Mouse (Mus musculus): ENCODE results near the gene Fez2. TPM values are rescaled to one million over a fixed set of nuclear protein-coding genes. Genes with fewer than 3 reads are reported as not detected.

Fez2 gene
- polyA plus RNA-seq, 1 experiment, result 18.0 TPM

DNA sequence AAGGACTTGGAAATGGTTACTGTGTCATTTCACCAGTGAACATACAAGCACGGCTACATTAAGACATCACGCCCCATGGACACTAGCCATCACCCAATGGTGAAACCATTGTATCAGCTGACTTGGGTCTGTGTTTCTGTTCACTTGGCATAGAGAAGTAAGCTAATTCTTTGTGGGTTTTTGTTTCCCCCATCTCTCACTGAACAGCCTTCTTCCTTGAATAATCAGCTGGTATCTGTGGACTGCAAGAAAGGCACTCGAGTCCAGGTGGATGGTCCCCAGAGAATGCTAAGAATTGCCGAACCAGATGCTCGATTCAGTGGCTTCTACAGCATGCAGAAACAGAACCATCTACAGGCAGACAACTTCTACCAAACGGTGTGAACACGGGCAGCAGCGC lies 44.1 kb downstream of the Fez2 start:
- Histone ChIP-seq H3K9me3 (replicated peaks; ENCODE audit: control insufficient read depth, insufficient read depth, low read length, poor library complexity, severe bottlenecking) (no peaks in the 10 kb centered on the region), H3K36me3 (ENCODE audit: control insufficient read depth, insufficient read depth, low read length, poor library complexity, severe bottlenecking) (no peaks in the 10 kb centered on the region), H3K27ac (ENCODE audit: insufficient read depth, low read length) (no peak overlapping the region), H3K9ac (ENCODE audit: low read depth, poor library complexity, severe bottlenecking) (no peak overlapping the region), H3K4me3 (ENCODE audit: low read depth, low read length) (no peak overlapping the region), H3K27me3 (ENCODE audit: control insufficient read depth, insufficient read depth, low read length, poor library complexity, severe bottlenecking) (no peaks in the 10 kb centered on the region), H3K4me1 (ENCODE audit: control insufficient read depth, insufficient read depth, low read length) (no peaks in the 10 kb centered on the region)
- TF ChIP-seq POLR2A (IDR thresholded peaks at IDR 0.05; ENCODE audit: insufficient read depth, low read length), result no peak
- no peak for TF ChIP-seq EP300 (IDR thresholded peaks at IDR 0.05; ENCODE audit: insufficient read depth, low read depth, low read length)
- TF ChIP-seq CTCF (IDR thresholded peaks at IDR 0.05; ENCODE audit: low read depth, low read length), result no peak

DNA sequence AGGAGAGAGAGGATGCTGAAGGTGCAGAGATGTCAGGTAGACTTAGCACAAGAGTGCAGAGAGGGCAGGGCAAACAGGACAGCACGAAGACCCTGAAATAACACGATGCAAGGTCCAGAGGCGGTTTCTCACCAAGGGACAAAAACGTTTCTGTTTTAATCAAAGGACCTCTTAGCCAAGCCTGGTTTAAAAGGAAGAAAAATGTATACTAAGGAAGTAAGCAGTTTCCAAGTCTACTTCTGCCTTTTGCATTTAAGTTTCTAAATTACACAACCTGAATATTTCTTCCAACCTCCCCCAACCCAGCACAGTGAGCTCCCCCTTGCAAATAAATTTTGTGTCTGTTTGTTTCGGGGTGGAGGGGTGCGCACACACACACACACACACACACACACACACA lies 44.8 kb downstream of the Fez2 start:
- H3K27ac ChIP-seq (ENCODE audit: insufficient read depth, low read length), result no peak overlapping the region
- no peak overlapping the region for H3K4me3 ChIP-seq (ENCODE audit: low read depth, low read length)
- H3K9ac ChIP-seq (ENCODE audit: low read depth, poor library complexity, severe bottlenecking), result no peak overlapping the region
- H3K9me3 ChIP-seq (replicated peaks; ENCODE audit: control insufficient read depth, insufficient read depth, low read length, poor library complexity, severe bottlenecking), result no peaks in the 10 kb centered on the region
- H3K4me1 ChIP-seq (ENCODE audit: control insufficient read depth, insufficient read depth, low read length), result no peaks in the 10 kb centered on the region
- H3K36me3 ChIP-seq (ENCODE audit: control insufficient read depth, insufficient read depth, low read length, poor library complexity, severe bottlenecking), result no peaks in the 10 kb centered on the region
- no peaks in the 10 kb centered on the region for H3K27me3 ChIP-seq (ENCODE audit: control insufficient read depth, insufficient read depth, low read length, poor library complexity, severe bottlenecking)
- TF ChIP-seq POLR2A (IDR thresholded peaks at IDR 0.05; ENCODE audit: insufficient read depth, low read length), result no peak
- no peak for TF ChIP-seq CTCF (IDR thresholded peaks at IDR 0.05; ENCODE audit: low read depth, low read length)
- TF ChIP-seq EP300 (IDR thresholded peaks at IDR 0.05; ENCODE audit: insufficient read depth, low read depth, low read length), result no peak

DNA sequence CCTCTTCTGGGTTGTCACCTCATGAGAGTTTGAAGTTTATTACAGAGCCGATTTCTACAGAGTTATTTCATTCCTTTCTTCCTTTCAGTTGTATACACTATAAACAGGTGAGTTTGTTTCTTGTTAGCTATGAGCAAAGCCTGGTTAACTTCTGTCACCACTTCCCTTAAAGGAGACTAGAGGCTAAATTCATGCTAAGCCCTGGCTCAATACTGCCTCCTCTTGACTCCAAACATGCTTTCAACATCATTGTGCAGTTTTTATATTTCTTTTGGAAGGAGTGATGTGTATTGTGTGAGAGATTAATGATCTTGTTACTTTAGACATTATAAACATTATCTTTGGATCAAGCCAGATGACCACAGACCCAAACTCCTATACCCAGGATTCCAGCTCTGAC lies 47.5 kb downstream of the Fez2 start:
- no peaks in the 10 kb centered on the region for H3K4me1 ChIP-seq (ENCODE audit: control insufficient read depth, insufficient read depth, low read length)
- no peak overlapping the region for H3K4me3 ChIP-seq (ENCODE audit: low read depth, low read length)
- no peak for TF ChIP-seq CTCF (IDR thresholded peaks at IDR 0.05; ENCODE audit: low read depth, low read length)
- TF ChIP-seq POLR2A (IDR thresholded peaks at IDR 0.05; ENCODE audit: insufficient read depth, low read length), result no peak
- TF ChIP-seq EP300 (IDR thresholded peaks at IDR 0.05; ENCODE audit: insufficient read depth, low read depth, low read length), result no peak
- no peak overlapping the region for H3K27ac ChIP-seq (ENCODE audit: insufficient read depth, low read length)
- no peaks in the 10 kb centered on the region for H3K36me3 ChIP-seq (ENCODE audit: control insufficient read depth, insufficient read depth, low read length, poor library complexity, severe bottlenecking)
- H3K9me3 ChIP-seq (replicated peaks; ENCODE audit: control insufficient read depth, insufficient read depth, low read length, poor library complexity, severe bottlenecking), result no peaks in the 10 kb centered on the region
- no peaks in the 10 kb centered on the region for H3K27me3 ChIP-seq (ENCODE audit: control insufficient read depth, insufficient read depth, low read length, poor library complexity, severe bottlenecking)
- H3K9ac ChIP-seq (ENCODE audit: low read depth, poor library complexity, severe bottlenecking), result no peak overlapping the region

- no peak for TF ChIP-seq CTCF (IDR thresholded peaks at IDR 0.05; ENCODE audit: low read depth, low read length)
- no peak overlapping the region for H3K9ac ChIP-seq (ENCODE audit: low read depth, poor library complexity, severe bottlenecking)
- H3K36me3 ChIP-seq (ENCODE audit: control insufficient read depth, insufficient read depth, low read length, poor library complexity, severe bottlenecking), result no peaks in the 10 kb centered on the region
- no peaks in the 10 kb centered on the region for H3K9me3 ChIP-seq (replicated peaks; ENCODE audit: control insufficient read depth, insufficient read depth, low read length, poor library complexity, severe bottlenecking)
- H3K27ac ChIP-seq (ENCODE audit: insufficient read depth, low read length), result no peak overlapping the region
- no peak overlapping the region for H3K4me3 ChIP-seq (ENCODE audit: low read depth, low read length)
- H3K4me1 ChIP-seq (ENCODE audit: control insufficient read depth, insufficient read depth, low read length), result no peaks in the 10 kb centered on the region
- H3K27me3 ChIP-seq (ENCODE audit: control insufficient read depth, insufficient read depth, low read length, poor library complexity, severe bottlenecking), result no peaks in the 10 kb centered on the region
Measured at GRCm38 (mm10) chr17:78368481-78368880, 49.5 kb downstream of the Fez2 start.

DNA sequence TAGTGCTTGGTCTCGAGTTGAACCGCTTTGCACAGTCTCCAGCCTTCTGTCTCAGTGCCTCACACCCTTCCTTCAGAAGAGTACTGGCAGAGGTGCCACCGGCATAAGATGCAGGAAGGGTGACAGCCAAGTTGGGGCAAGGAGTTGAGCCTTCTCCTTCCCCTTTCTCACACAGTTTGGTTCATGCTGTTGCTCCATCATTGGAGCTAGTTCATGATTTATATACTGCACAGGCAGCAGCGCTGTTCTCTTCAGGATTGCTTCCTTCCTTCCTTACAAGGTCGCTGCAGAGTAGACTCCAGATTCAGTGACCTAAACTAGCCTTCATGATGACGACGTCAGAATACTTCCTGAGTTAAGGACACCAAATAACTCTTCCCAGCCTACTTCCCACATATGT lies 51.9 kb downstream of the Fez2 start:
- Histone ChIP-seq H3K4me1 (ENCODE audit: control insufficient read depth, insufficient read depth, low read length) (no peaks in the 10 kb centered on the region), H3K4me3 (ENCODE audit: low read depth, low read length) (no peak overlapping the region), H3K9me3 (replicated peaks; ENCODE audit: control insufficient read depth, insufficient read depth, low read length, poor library complexity, severe bottlenecking) (no peaks in the 10 kb centered on the region), H3K27me3 (ENCODE audit: control insufficient read depth, insufficient read depth, low read length, poor library complexity, severe bottlenecking) (no peaks in the 10 kb centered on the region), H3K36me3 (ENCODE audit: control insufficient read depth, insufficient read depth, low read length, poor library complexity, severe bottlenecking) (no peaks in the 10 kb centered on the region), H3K9ac (ENCODE audit: low read depth, poor library complexity, severe bottlenecking) (no peak overlapping the region), H3K27ac (ENCODE audit: insufficient read depth, low read length) (no peak overlapping the region)
- TF ChIP-seq POLR2A (IDR thresholded peaks at IDR 0.05; ENCODE audit: insufficient read depth, low read length) (no peak), CTCF (IDR thresholded peaks at IDR 0.05; ENCODE audit: low read depth, low read length) (no peak), EP300 (IDR thresholded peaks at IDR 0.05; ENCODE audit: insufficient read depth, low read depth, low read length) (no peak)

DNA sequence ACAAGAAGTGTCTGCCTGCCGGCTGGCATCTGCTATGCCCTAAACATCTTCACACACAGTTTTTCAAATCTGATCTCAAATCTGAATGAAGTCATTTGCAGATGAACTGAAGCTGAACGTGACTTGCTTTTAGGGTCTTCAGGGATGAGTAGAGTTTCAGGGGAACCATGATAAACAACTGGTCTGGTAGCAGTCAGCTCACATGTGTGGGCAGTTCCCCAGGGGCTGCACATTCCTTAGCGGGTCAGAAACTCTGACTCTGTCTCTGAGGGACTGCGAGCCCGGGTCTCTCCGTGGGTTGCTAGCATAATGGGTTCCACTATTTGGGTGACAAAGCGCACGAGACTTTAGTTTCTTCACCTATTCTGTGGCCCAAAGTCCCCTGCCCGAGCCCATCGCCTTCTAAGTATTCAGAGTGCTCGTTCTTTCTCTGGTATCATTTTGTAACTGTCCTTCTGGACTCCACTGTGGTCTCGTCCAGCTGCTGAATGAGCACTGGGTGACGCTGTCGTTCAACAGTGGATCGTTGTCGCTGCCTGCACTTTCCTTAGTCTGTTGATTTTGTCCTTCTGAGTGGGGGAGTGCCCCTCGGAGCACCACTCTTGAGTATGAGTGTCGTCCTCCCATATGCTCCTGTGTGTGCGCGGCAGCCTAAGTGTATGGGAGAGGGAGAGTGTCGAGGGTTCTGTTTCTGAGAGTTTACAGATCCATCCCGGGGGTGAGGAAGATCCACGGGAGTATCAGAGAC lies 53.2 kb downstream of the Fez2 start:
- Histone ChIP-seq H3K4me3 (ENCODE audit: low read depth, low read length) (no peak overlapping the region), H3K36me3 (ENCODE audit: control insufficient read depth, insufficient read depth, low read length, poor library complexity, severe bottlenecking) (no peaks in the 10 kb centered on the region), H3K27ac (ENCODE audit: insufficient read depth, low read length) (no peak overlapping the region), H3K27me3 (ENCODE audit: control insufficient read depth, insufficient read depth, low read length, poor library complexity, severe bottlenecking) (no peaks in the 10 kb centered on the region), H3K9me3 (replicated peaks; ENCODE audit: control insufficient read depth, insufficient read depth, low read length, poor library complexity, severe bottlenecking) (no peaks in the 10 kb centered on the region), H3K4me1 (ENCODE audit: control insufficient read depth, insufficient read depth, low read length) (no peaks in the 10 kb centered on the region), H3K9ac (ENCODE audit: low read depth, poor library complexity, severe bottlenecking) (no peak overlapping the region)
- TF ChIP-seq EP300 (IDR thresholded peaks at IDR 0.05; ENCODE audit: insufficient read depth, low read depth, low read length) (no peak), POLR2A (IDR thresholded peaks at IDR 0.05; ENCODE audit: insufficient read depth, low read length) (no peak), CTCF (IDR thresholded peaks at IDR 0.05; ENCODE audit: low read depth, low read length) (no peak)
